Mouse (Mus musculus): ENCODE results near the gene Apopt1.
"Not testable (repeated sequence)": the region's sequence is repeated elsewhere in the genome, so short reads cannot be mapped to it uniquely, and the experiment has no call there.

Gene Apopt1

DNA sequence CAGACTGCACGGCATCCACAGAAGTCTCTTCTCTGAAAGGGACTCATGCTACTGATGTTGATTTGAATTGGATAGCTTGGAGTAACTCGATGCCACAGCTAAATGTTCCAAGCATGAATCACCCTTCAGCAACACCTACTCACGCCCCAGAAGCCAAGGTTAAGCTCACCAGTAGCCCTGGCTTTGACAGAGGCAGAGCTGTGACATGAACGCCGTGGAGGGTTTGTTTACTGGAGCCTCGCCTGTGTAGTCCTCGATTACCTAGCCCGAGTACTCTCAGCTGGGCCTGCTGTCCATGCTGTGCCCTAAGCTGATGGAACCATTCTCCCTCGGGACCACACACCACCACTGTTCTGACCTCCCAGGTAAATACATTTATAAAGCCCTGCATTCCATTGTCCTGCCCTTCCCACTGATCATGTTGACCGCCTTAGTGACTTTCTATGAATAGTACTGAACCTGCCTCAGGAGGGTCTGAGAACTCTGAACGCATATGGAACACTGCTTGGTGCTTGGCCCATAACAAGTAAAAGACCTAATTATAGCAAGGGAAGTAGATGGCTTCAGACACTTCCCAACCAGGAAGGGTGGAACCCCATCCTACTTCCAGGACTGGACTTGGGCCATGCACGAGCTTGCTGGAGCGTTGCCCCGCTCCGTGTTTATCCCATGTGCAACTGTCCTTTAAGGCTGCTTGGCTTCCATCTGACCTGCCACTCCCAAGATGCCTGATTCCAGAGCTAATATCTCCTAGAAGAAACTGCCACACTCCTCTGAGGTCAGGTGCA lies 7.7 kb upstream of the Apopt1 start:
- no peak for DNase-seq (ENCODE audit: low spot score in 2 of 2)

- no peak for DNase-seq (ENCODE audit: low spot score in 2 of 2)
These were observed 4.9 kb upstream of the Apopt1 start for GRCm38 (mm10) chr12:111708181-111708580.

- DNase-seq (ENCODE audit: low spot score in 2 of 2), result no peak
These were observed 3.0 kb upstream of the Apopt1 start for GRCm38 (mm10) chr12:111710091-111710490.

GRCm38 (mm10) chr12:111712476-111712875 lies 585 bp upstream of the Apopt1 start:
- no peak for DNase-seq (ENCODE audit: low spot score in 2 of 2)

GRCm38 (mm10) chr12:111713880-111714279 lies 819 bp downstream of the Apopt1 start:
- not testable (repeated sequence) for DNase-seq (ENCODE audit: low spot score in 2 of 2)

- no peak for DNase-seq (ENCODE audit: low spot score in 2 of 2)
These were observed 3.4 kb downstream of the Apopt1 start for GRCm38 (mm10) chr12:111716505-111716904.

DNA sequence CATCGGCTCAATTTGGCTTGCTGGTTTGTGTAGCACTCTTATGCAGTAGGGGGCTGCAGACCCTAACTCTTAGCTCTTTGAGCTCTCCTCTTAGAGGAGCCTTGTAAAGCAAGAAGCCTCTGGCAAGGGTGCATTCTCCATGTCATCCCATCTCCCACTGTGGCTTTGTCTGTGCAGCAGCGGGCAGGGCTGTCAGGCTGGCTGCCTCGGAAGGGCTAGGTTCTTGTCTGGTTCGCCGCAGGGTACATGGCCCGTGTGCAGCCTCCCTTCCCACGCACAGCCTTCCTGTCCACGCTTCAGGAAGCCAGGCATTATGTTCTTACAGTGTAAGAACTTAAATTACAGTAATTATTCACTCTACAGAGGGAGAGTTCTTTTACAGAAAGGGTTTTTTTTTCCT lies 5.6 kb downstream of the Apopt1 start:
- DNase-seq (ENCODE audit: low spot score in 2 of 2), result no peak

DNA sequence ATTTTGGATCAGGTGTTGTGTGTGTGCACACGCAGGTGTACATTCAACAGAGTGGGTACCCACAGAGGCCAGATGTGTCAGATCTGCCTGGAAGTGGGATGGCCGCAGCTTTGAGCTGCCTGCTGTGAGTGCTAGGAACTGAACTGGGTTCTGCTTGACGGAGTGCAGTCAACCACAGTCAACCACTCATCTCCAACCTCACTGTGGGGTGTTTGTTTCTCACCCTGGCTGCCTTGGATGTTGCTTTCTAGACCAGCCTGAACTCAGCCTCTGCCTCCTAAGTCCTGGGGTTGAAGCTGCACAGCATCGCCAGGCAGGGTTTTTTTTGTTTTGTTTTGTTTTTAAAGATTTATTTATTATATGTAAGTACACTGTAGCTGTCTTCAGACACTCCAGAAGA lies 7.2 kb downstream of the Apopt1 start:
- no peak for DNase-seq (ENCODE audit: low spot score in 2 of 2)

DNA sequence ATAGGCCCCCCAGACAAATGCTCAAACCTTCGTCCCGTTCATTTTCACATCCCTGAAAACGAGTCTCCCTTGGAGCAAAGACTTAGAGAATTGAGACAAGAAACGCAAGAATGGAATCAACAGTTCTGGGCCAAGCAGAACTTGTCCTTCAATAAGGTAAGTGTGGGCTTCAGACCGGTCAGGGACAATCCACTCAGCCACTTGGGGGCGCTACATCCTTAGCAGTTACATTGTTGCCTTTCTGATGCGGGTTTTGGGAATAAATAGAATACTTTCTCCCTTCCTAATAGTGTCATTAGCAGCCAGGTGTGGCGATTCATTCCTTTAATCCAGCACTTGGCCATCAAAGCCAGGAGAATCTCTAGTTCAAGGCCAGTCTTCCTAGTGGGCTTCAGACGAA lies 9.6 kb downstream of the Apopt1 start:
- DNase-seq (ENCODE audit: low spot score in 2 of 2), result peak in 1 of 2 experiments; percentile 63

GRCm38 (mm10) chr12:111724638-111725337 lies 11.7 kb downstream of the Apopt1 start:
- DNase-seq (ENCODE audit: low spot score in 2 of 2), result no peak

- peak; percentile 50 to 80 for DNase-seq (ENCODE audit: low spot score in 2 of 2)
These were observed 12.5 kb downstream of the Apopt1 start for GRCm38 (mm10) chr12:111725338-111726121.

- peak; percentile 65 to 76 for DNase-seq (ENCODE audit: low spot score in 2 of 2)
These were observed 13.0 kb downstream of the Apopt1 start for GRCm38 (mm10) chr12:111726122-111726463.

- DNase-seq (ENCODE audit: low spot score in 2 of 2), result no peak
These were observed 14.9 kb downstream of the Apopt1 start for GRCm38 (mm10) chr12:111727956-111728355.

GRCm38 (mm10) chr12:111731822-111732807 lies 19.1 kb downstream of the Apopt1 start:
- peak; percentile 92 to 94 for DNase-seq (ENCODE audit: low spot score in 2 of 2)

DNA sequence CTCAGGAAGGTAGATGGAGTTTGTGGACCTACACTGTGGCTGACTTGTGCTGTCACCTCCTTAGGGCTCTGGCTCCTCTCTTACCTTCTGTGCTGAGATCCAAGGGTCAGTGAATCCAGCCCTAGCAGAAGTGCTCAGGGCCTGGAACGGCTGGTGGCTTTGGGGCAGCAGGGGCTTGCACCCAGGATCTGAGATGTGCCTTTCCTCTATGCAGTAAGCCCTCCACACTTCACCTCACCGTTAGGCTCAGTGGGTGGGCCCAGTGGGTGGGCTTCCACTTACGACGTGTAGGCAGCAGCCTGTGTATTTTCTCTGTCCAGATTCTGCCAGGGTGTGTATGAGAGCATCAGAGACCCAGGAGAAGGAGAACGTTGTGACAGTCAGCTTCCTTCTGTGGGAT lies 19.9 kb downstream of the Apopt1 start:
- DNase-seq (ENCODE audit: low spot score in 2 of 2), result no peak

DNA sequence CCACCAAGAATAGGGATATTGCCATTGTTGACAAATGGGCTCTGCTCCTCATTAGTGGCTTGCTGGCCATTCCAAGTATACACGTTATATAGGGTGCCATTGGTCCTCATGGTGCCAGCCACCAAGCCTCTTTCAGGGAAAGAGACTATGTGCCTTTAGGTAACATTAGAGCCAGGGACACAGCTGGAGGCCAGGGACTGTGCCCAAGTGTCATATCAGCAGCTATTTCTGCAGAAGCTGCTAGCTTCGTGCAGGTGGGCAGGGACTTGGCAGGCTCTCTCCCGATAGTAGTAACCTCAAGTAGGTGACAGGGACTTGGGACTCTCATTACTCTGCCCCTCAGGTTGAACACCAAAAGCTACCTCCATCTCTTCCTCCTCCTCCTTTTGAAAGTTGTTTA lies 21.9 kb downstream of the Apopt1 start:
- DNase-seq (ENCODE audit: low spot score in 2 of 2), result no peak

DNA sequence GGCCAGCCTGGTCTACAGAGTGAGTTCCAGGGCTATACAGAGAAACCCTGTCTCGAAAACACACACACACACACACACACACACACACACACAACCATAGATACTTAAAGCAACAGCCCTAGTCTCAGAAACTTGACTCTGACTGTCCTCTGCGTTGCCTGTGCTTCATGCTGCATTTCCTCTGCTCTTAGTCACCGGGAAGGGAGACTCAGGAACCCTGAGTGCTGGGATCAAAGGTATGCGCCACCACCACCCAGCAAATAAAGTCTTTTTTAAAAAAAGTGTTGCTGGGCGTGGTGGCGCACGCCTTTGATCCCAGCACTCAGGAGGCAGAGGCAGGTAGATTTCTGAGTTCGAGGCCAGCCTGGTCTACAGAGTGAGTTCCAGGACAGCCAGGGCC lies 23.6 kb downstream of the Apopt1 start:
- DNase-seq (ENCODE audit: low spot score in 2 of 2), result not testable (repeated sequence)

DNA sequence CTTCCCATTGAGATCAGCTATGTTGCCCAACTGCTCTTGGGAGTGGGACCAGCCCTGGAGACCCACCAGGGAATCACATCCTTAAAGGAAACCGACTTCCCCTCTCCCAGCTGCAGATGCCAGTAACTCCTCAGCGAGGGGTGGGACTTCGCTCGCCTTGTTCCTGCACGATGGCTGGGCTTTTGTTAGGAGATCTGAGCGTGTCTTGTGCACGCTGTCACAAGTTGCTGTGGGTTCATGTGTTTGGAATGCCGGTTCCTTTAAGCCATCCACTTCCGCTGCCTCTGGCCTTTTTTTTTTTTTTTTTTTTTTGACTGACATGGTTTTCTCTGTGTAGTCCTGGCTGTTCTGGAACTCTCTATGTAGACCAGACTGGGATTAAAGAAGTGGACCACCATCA lies 24.3 kb downstream of the Apopt1 start:
- DNase-seq (ENCODE audit: low spot score in 2 of 2), result no peak

DNA sequence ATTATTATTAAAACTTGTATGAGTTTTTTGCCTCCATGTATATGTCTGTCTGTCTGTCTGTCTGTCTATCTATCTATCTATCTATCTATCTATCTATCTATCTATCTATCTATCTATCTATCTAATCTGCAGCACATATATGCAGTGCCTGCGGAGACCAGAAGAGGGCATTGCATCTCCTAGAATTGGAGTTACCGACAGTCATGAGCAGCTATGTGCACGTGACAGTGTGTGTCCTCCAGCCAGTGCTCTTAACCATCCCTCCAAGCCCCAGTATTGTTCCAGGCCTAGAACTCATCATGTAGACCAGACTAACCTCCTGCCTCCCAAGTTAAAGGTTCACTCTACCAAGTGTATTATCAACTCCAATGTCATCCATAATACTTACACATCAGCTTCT lies 25.7 kb downstream of the Apopt1 start:
- peak in 1 of 2 experiments; percentile 66 for DNase-seq (ENCODE audit: low spot score in 2 of 2)

- no peak for DNase-seq (ENCODE audit: low spot score in 2 of 2)
These were observed 28.3 kb downstream of the Apopt1 start for GRCm38 (mm10) chr12:111741338-111741737.

GRCm38 (mm10) chr12:111743419-111743818 lies 30.4 kb downstream of the Apopt1 start:
- no peak for DNase-seq (ENCODE audit: low spot score in 2 of 2)
